Mouse (Mus musculus): Measurements from ENCODE around the gene Fndc3b. TPM values are rescaled to one million over a fixed set of nuclear protein-coding genes. Genes with fewer than 3 reads are reported as not detected.

Gene Fndc3b
- polyA plus RNA-seq, 1 experiment = 5.0 TPM

DNA sequence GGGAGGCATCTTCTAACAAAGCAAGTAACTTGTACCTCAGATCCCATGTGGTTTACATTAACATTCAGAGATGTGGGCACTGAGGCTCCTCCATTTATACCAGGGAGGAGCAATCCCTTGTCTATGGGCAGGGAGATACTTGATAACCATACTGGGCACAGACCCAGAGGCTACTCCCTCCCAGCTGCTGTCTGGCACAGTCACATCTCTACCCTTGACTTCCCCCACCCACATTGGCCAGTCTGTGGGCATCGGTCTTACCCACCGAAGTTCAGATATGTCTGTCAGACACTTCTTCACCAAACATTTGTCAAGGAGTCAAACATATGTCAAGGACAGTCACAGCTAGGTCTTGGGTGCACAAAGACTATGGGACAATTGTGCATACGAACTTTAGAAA is 205.5 kb downstream of the Fndc3b start:
- no peak for TF ChIP-seq POLR2A (IDR thresholded peaks at IDR 0.05; ENCODE audit: control insufficient read depth, low read depth, low read length)
- TF ChIP-seq CTCF (IDR thresholded peaks at IDR 0.05; ENCODE audit: control insufficient read depth, insufficient read depth, insufficient replicate concordance, low read depth, low read length) = no peak
- Histone ChIP-seq H3K36me3 (ENCODE audit: control insufficient read depth, insufficient read depth, low read length) (no peaks in the 10 kb centered on the region), H3K4me1 (ENCODE audit: control insufficient read depth, insufficient read depth, low read length) (no peaks in the 10 kb centered on the region), H3K27me3 (ENCODE audit: control insufficient read depth, insufficient read depth, low read length) (no peaks in the 10 kb centered on the region), H3K27ac (ENCODE audit: control insufficient read depth, insufficient read depth, low read depth, low read length) (no peak overlapping the region), H3K4me3 (ENCODE audit: control insufficient read depth, low read depth, low read length) (no peak overlapping the region)

DNA sequence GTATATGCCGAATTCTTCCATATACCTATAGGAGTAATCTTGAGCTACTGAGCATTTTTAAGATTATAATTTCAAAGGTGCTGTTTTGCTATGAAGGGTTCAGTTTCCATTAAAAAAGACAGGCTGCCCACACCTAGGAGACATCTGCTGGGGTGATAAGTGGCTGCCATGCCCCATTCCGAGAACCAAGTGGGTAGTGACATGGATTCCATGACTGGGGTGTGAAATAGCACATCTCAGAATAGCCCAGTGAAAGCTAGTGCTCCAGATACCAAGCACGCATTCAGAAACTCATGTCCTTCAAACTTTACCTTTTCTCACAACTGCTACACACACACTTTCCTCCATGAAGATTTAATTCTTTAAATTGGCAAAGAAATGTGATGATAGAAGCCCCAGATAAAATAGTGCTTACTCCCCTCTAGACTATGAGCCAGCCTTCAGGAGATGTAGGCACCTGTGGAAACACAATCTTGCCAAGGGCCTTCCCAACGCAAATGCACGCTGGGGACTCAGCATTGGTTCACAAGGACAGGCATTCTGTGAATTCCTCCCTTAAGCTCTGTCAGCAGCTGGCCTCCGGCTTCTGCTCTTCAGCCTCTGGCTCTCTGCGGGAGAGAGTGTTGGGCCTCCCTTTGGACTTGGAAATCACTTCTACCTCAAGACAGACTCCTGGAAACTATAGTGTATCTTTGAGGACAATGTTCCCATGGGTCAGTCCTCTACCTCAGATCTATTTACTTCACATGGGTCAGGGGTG is 207.6 kb downstream of the Fndc3b start:
- Histone ChIP-seq H3K4me1 (ENCODE audit: control insufficient read depth, insufficient read depth, low read length) (no peaks in the 10 kb centered on the region), H3K4me3 (ENCODE audit: control insufficient read depth, low read depth, low read length) (no peak overlapping the region), H3K27ac (ENCODE audit: control insufficient read depth, insufficient read depth, low read depth, low read length) (no peak overlapping the region), H3K36me3 (ENCODE audit: control insufficient read depth, insufficient read depth, low read length) (no peaks in the 10 kb centered on the region), H3K27me3 (ENCODE audit: control insufficient read depth, insufficient read depth, low read length) (no peaks in the 10 kb centered on the region)
- TF ChIP-seq POLR2A (IDR thresholded peaks at IDR 0.05; ENCODE audit: control insufficient read depth, low read depth, low read length) (no peak), CTCF (IDR thresholded peaks at IDR 0.05; ENCODE audit: control insufficient read depth, insufficient read depth, insufficient replicate concordance, low read depth, low read length) (no peak)

DNA sequence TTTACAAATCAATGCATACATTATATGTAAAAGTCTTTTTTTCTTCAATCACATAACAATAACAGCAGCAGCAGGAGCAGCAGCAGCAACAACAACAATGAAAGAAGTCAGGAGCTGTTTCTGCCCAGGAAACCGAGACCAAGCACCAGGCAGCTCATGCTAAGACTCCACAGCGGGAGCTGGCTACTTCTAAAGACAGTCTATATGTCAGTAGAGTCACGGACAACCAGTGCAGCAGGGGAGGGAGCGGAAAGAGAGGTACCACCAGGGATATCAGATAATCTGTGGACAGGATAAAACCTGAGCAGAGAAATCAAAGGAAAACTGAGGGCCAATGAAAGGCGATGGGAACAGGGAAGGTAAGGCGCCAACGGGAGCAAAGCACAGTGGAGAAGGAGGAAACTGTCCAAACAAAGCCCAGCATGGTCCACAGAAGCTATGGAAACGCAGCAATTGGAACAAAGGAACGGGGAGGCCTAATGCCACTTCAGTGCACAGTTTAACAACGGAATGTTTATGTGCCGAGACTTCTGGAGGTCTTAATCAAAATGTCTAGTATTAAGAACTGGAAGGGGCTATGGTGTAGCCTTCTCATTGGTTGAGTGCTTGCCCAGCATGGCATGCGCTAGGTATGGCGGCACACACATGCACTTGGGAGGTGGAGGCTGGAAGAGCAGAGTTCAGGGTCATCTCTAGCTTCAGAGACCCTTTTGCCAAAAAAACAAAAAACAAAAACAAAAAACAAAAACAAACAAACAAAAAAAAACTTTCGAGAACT is 215.6 kb downstream of the Fndc3b start:
- Histone ChIP-seq H3K27ac (ENCODE audit: control insufficient read depth, insufficient read depth, low read depth, low read length) (no peak overlapping the region), H3K27me3 (ENCODE audit: control insufficient read depth, insufficient read depth, low read length) (no peaks in the 10 kb centered on the region), H3K4me3 (ENCODE audit: control insufficient read depth, low read depth, low read length) (no peak overlapping the region), H3K36me3 (ENCODE audit: control insufficient read depth, insufficient read depth, low read length) (no peaks in the 10 kb centered on the region), H3K4me1 (ENCODE audit: control insufficient read depth, insufficient read depth, low read length) (no peaks in the 10 kb centered on the region)
- TF ChIP-seq POLR2A (IDR thresholded peaks at IDR 0.05; ENCODE audit: control insufficient read depth, low read depth, low read length) (no peak), CTCF (IDR thresholded peaks at IDR 0.05; ENCODE audit: control insufficient read depth, insufficient read depth, insufficient replicate concordance, low read depth, low read length) (no peak)

DNA sequence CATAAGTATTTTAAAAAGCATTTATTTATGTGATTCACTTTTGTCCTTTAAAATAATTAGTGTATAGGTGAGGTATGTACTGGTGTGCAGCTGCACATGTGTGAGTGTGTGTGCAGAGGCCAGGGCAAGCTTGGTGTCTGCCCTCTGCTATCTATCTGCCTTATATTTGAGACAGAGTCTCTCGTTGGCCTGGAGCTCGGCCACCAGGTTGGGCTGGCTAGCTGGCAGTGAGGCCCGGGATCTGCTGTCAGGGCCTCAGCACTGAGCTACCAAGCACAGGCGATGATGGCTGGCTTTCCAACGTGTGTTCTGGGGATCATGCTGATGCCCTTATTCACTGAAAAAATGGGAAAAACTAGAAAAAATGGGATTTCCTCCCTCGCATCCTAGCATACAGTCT is 216.4 kb downstream of the Fndc3b start:
- H3K36me3 ChIP-seq (ENCODE audit: control insufficient read depth, insufficient read depth, low read length) = no peaks in the 10 kb centered on the region
- TF ChIP-seq POLR2A (IDR thresholded peaks at IDR 0.05; ENCODE audit: control insufficient read depth, low read depth, low read length) = no peak
- no peak for TF ChIP-seq CTCF (IDR thresholded peaks at IDR 0.05; ENCODE audit: control insufficient read depth, insufficient read depth, insufficient replicate concordance, low read depth, low read length)
- no peaks in the 10 kb centered on the region for H3K27me3 ChIP-seq (ENCODE audit: control insufficient read depth, insufficient read depth, low read length)
- H3K4me1 ChIP-seq (ENCODE audit: control insufficient read depth, insufficient read depth, low read length) = no peaks in the 10 kb centered on the region
- H3K27ac ChIP-seq (ENCODE audit: control insufficient read depth, insufficient read depth, low read depth, low read length) = no peak overlapping the region
- no peak overlapping the region for H3K4me3 ChIP-seq (ENCODE audit: control insufficient read depth, low read depth, low read length)

DNA sequence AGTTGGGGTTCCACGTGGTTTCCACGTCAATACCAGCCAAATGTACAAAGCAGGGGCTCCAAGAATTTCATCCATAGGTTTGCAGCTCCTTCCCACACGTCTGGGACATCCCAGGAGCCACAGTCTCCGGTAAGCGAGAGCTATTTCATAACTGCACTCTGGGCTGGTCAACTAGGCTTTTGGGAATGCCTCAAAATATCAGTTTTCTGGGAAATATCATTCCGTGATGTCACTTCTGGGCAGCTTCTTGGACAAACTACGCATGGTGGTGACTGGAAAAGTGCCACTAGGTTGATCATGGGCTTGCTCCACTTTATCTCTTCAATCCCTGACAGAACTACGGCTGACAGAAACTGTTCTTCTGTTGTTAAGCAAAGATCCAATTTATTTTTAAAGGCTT is 217.0 kb downstream of the Fndc3b start:
- Histone ChIP-seq H3K4me1 (ENCODE audit: control insufficient read depth, insufficient read depth, low read length) (no peaks in the 10 kb centered on the region), H3K4me3 (ENCODE audit: control insufficient read depth, low read depth, low read length) (no peak overlapping the region), H3K27me3 (ENCODE audit: control insufficient read depth, insufficient read depth, low read length) (no peaks in the 10 kb centered on the region), H3K36me3 (ENCODE audit: control insufficient read depth, insufficient read depth, low read length) (no peaks in the 10 kb centered on the region), H3K27ac (ENCODE audit: control insufficient read depth, insufficient read depth, low read depth, low read length) (no peak overlapping the region)
- TF ChIP-seq CTCF (IDR thresholded peaks at IDR 0.05; ENCODE audit: control insufficient read depth, insufficient read depth, insufficient replicate concordance, low read depth, low read length) (no peak), POLR2A (IDR thresholded peaks at IDR 0.05; ENCODE audit: control insufficient read depth, low read depth, low read length) (no peak)

DNA sequence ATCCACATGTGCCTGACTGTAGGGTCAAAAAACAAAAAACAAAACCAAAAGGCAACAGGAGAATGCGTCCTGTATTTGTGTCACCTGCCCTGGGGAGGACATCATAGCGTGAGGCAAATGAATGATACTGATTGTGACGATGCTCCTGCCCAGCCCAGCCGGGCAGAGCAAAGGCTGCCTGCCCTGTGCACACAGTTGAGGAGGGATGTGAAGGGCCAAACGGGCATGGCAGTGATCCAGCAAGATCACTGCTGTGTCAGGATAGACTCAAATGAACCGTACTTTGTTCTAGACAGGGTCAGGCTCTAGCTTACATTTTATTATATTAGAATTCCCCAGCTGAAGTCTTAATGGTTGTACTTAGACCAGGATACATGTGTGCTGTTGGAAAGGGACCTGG is 219.3 kb downstream of the Fndc3b start:
- no peak for TF ChIP-seq POLR2A (IDR thresholded peaks at IDR 0.05; ENCODE audit: control insufficient read depth, low read depth, low read length)
- TF ChIP-seq CTCF (IDR thresholded peaks at IDR 0.05; ENCODE audit: control insufficient read depth, insufficient read depth, insufficient replicate concordance, low read depth, low read length) = no peak
- Histone ChIP-seq H3K4me1 (ENCODE audit: control insufficient read depth, insufficient read depth, low read length) (no peaks in the 10 kb centered on the region), H3K4me3 (ENCODE audit: control insufficient read depth, low read depth, low read length) (no peak overlapping the region), H3K27ac (ENCODE audit: control insufficient read depth, insufficient read depth, low read depth, low read length) (no peak overlapping the region), H3K27me3 (ENCODE audit: control insufficient read depth, insufficient read depth, low read length) (no peaks in the 10 kb centered on the region), H3K36me3 (ENCODE audit: control insufficient read depth, insufficient read depth, low read length) (no peaks in the 10 kb centered on the region)

DNA sequence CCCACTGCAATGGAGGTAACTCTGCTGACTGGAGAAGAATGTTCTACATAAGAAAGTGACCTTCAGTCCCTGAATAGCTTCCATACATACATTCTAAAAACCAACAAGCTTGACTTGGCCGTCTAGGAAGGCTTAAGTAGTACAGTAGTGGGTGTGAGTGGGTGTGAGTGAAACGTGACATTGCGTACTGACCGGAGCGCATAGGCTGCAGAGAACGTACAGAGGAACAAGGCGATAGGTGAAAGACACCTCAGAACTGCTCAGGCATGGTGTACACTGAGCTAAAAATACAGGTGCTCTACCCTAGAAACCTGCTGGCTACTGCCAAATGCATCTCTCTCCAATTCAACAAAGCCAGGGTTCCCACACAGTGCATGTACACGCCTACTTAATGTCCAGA is 219.7 kb downstream of the Fndc3b start:
- H3K4me3 ChIP-seq (ENCODE audit: control insufficient read depth, low read depth, low read length) = no peak overlapping the region
- no peak overlapping the region for H3K27ac ChIP-seq (ENCODE audit: control insufficient read depth, insufficient read depth, low read depth, low read length)
- TF ChIP-seq POLR2A (IDR thresholded peaks at IDR 0.05; ENCODE audit: control insufficient read depth, low read depth, low read length) = no peak
- no peaks in the 10 kb centered on the region for H3K36me3 ChIP-seq (ENCODE audit: control insufficient read depth, insufficient read depth, low read length)
- H3K27me3 ChIP-seq (ENCODE audit: control insufficient read depth, insufficient read depth, low read length) = no peaks in the 10 kb centered on the region
- no peaks in the 10 kb centered on the region for H3K4me1 ChIP-seq (ENCODE audit: control insufficient read depth, insufficient read depth, low read length)
